Mouse (Mus musculus) mature B cell (primary cell): ENCODE results near the gene Neurl4.
"Not testable (repeated sequence)": the region's sequence is repeated elsewhere in the genome, so short reads cannot be mapped to it uniquely, and the experiment has no call there.

Source experiments
- in situ Hi-C: fragments of 300-500 bp; cut with MboI; formaldehyde crosslinking; loops from 2 replicates; pipeline ENCODE4 v1.14.3; 2019

Neurl4 gene

DNA sequence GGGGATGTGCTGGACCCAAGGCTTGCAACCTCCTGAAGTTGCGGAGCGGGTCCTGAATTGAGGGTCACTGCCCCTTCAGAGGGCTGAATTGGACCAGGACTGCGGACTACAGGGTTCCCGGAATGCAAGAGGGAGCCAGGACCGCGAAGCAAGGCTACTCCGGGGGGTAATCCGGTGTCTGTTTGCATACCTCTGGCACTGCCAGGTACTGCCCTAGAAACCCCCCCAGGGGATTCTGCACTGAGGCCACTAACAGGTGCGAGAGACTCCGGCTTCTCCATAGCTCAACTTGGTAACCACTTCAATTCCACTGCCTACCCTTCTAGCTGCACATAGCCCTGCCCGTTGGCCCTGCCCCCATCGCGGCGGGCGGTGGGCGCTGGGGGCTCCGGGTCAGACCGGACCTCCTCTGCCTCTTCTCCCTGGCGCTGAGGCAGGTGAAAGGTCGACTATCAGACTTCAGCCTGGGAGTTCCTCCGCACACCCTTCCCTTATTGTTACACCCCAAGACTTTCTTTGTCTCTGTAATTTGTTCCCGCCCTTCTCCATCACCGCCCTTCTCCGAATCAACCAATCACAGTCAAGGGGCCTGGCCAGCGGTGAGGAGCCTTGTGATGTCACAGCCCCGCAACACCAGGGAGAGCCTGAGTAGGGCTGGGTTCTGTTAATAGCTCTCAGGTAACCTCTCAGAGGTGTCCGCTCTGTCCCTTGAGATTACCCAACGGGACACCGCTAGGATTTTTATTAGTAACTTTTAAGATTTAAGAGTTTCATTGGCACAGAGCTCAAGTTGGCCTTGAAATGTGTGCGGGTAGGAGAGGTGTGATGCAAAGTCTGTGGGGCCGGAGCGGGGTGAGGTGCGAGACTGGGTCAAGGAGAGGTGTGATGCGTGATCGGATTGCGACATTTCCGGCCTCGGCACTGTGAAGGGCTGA, at the start of gene Neurl4, which contains the start of gene 2810408A11Rik:
Neurl4 (plus strand) TSS at position 602 of the 935 bp plus-strand sequence.
2810408A11Rik (minus strand) TSS at position 517 of the 935 bp plus-strand sequence.
- in situ Hi-C loops: no loop called here

DNA sequence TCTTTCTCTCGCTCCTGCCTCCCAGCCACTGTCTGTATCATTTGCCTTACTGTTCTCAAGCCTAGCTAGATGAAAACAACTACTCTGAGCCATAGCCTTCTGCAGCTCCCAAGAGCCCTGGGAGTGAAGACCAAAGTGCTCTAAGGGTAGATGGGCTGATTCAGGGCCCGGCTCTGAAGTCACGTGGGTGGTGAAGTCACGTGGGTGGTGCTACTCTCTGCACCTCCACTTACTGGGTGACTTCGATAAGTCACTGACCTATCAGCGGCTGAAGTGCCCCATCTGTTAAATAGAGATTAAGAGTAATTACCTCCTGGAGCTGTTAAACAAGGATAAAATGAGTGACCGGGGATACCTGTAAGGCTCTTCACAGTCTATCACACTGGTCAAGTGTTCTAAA, 46.9 kb upstream of the Neurl4 start:
- in situ Hi-C loops: no loop called here

DNA sequence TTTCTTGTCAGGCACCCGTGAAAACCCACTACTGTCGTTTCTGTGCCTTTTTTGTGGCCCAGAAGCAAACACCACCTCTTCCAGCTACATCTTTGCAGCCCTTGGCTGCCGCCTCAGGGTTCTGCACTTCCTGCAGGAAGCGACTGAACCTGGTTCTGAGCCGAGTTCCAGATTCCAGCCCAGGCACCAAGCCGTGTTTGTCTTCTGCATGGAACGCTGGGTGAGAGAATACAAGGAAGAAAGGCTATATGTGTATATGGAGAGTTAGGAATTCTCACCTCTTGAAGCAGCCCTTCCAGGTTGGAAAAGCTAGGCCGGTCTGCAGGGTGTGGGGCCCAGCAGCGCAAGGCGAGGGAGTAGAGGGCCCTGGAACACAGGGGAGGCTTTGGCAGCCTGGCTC, 46.2 kb upstream of the Neurl4 start:
- in situ Hi-C loops: no loop called here

DNA sequence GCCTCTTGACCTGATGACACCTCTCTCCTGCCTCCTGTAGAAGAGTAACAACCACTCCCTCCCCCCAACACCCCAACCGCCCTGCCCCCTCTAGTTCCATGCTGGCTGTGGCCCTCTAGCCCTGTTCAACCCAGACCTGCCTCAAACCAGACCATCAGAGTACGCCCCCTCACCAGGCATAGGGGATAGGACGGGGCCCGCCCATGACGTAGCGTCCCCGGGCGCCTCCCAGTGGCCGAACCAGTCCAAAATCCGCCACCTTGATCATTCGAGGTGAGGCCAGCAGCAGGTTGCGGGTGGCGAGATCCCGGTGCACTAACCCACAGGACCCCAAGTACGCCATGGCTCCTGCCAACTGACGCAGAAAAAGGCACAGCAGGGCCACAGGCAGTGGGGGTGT, 45.5 kb upstream of the Neurl4 start:
- in situ Hi-C loops: no loop called here

DNA sequence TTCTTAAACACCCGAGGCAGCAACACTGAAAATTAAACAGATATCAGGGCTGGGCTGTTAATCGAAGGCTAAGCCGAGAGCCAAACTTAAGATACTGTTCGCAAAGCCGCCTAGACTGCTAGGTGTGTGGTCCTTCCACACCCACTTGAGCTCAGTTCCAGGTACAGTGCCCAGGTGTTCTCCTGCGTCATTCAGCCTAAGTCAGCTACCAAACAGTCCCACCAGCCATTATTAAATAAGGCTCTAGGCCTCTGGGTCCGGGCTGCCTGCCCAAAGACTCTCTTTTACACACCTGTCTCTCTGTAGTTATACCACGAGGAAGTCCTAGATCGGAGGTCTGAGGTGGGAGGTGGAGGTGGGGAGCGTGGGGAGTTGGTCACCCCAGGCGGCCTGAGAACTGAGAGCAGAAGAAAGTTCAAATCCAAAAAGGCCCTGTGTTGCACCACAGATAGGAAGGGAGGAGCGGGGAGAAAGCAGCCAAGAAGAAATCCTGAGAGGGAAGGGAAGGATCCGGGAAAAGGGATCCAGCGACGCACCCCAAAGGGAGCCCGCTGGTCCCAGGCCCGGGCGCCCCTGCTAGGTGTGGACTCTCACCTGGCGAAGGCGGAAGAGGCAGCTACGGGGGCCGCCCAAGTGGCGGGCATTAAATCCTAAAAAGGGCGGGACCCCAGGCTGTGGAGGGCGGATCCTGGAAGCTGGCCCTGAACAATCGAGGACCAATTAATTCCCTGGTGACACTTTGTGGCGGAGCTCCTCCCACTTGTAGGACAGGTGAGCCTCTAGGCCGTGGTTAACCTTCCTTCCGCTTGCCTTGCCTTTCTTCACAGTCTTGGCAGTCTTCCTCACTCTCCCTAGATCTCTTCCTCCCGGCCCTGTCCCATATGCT, 42.5 kb upstream of the Neurl4 start, which contains the start of gene Tnk1:
Tnk1 (minus strand) TSS at position 618 of the 886 bp plus-strand sequence.
- in situ Hi-C loops: no loop called here

DNA sequence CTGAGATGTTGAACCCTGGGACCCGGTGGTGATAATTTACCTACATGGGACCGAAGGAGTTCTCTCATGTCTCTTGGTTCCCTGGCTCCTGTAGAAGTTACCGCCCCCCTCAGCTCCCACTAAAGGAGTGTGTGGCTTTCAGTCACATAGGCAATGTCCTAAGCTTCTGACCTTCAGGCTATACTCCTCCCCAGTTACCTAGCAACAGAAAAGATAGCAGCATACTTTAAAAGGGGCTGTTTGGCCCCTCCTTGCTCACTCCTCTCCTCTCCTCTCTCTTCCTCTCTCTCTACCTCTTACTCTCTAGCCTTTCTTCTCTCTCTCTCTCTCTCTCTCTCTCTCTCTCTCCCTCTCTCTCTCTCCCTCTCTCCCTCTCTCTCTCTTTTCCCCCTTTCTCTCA, 37.1 kb upstream of the Neurl4 start:
- in situ Hi-C loops: not testable (repeated sequence)

DNA sequence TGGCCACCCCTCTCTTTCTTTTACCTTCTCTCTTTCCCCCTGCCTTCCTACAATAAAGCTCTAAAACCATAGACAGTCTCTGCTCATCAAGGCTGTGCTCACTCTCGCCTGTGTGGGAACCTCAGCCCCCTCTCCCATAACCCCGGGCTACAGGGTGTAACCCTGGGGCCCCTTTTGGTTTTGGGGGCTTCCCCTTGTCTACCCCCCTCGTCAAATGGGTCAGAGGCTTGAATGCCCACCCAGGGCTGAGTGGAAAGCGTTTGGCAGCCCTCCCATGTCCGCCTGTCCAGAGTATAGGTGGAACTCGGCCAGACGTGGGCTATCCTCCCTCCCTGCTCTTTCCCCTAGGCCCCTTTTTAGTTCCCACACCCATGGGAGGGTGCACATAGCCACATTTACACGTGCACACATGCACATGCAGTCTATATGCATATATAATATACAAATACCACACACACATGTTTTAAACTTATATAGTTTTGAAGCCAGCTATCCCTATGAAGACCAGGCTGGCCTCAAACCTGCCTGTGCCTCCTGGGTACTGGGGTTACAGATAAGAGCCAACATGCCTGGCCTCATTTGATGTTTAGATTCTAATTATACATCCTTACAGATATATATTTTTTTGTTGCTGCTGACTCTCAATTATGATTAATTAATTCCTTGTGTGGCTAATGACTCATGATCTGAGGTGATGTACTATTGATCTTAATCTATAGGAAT, 36.6 kb upstream of the Neurl4 start:
- in situ Hi-C loops: no loop called here

DNA sequence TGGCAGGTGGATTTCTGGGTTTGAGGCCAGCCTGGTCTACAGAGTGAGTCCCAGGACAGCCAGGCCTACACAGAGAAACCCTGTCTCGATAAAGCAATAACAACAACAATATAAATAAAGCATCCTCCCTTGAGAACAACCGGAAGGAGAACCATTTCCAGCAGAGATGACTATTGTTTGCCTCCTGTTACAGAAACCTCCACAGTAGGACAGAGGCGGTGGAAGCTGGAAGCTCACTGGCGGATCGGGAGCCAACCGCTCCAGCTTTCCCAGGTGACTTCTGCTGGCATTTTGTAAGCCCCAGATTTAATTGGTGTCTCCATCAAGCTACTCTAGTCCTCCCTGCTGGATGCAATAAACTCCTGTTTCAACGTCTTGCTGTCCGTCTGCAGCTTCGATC, 35.3 kb upstream of the Neurl4 start:
- in situ Hi-C loops: no loop called here

DNA sequence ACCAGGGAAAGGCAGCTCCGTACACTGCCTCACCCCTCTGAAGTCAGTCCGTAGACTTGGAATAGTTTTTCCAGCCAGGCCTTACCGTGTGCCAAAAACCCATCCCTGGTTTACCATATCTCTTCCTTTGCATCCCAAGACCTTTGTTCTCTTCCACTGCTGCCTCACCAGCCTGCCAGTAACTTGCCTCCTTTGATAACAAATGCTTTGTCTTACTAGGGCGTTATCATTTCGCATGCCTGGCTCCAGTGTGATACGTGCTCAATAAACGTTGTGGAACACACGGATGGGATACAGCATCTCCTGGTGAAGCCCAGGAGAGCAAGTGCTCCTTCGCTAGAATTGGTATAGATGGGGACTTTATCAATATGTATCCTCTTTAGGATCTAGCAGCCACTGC, 33.5 kb upstream of the Neurl4 start:
- in situ Hi-C loops: no loop called here

DNA sequence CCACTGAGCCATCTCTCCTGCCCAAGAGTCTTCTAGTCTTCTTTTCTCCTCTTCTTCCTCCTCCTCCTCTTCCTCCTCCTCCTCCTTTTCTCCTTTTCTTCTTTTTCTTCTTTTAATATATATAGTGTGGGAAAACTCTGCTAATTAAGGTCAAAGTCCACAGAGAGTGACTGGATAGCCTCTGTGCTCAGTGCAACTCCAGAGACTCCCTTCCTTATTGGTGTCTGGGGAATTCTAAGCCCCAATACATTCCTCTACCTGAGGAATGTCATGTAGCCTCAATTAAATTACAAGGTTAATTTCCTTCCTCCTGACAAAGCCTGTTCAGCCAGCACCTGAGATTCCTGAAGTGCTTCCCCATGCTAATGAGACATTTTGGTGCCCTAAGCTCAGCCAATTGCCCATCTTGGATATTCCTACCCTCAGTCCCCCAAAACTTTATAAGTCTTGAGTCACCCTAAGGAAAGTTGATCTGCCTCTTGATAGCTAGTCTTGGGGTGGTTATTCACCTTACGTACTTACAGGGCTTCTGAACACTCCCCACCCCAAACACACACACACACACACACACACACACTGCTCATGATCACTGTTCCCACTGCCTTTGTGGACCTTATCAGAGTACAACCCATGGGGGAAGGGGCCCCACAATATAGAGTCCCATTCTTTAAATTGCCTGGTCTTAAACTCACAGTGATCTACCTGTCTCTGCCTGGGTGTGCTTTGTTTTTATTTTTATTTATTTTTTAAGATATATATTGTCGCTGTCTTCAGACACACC, 30.4 kb upstream of the Neurl4 start:
- in situ Hi-C loops: no loop called here

DNA sequence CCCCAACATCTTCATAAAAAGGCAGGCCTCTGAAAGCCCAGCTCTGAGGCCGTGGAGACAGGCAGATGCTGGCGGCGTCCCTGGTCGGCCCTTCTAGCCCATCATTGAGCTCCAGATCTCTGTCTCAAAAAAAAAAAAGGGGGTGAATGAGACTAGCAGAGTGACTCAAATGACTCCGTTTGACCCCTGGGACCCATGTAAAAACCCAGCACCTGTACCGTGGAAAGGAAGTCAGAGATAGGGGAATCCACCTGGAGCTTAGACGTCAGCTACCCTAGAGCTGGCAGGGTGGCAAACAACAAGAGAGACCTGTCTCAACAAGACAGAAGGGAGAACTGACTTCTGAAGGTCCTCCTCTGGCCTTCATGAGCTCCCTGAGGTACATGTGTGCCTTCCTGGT, 29.1 kb upstream of the Neurl4 start:
- in situ Hi-C loops: no loop called here

DNA sequence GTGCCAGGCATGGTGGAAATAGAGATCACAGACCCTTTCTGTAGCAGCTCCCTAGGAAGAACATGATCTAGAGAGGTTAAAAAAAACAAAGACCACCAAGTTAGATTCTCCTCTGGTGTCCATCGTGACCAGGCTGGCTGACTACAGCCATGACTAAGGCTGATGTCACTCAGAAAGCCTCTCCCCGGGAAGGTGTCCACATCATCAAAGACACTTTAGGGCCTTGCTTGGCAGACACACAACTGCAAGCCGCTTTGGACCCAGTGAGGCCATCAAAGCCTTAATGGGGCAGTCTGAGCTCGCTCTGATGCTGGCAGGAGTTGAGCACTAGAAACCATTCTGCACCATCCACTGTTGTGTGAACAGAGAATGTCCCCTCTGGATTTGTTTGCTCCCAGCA, 28.4 kb upstream of the Neurl4 start:
- in situ Hi-C loops: no loop called here

DNA sequence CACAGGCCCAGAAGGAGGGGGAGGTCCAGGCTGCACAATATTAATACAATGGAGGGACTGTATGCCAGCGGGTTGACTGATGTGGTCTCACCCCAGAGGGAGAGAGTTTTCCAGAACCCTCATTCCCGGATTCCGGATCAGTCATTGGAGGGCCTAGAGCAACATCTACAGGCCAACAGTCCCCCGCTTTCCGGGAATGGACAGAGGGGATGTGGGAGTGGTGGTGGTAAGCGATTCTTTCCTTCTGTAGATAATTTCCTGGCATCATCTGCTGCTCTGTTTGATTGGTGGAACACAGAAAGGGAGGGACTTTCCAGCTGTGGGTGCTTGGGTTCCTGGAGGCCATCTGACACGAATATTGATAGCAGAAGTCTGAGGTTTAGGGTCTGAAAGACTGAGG, 24.7 kb upstream of the Neurl4 start:
- in situ Hi-C loops: loop anchor here (5.0 kb wide), 1 partner anchor 119 kb away; the partner anchor contains the start of gene Polr2a

DNA sequence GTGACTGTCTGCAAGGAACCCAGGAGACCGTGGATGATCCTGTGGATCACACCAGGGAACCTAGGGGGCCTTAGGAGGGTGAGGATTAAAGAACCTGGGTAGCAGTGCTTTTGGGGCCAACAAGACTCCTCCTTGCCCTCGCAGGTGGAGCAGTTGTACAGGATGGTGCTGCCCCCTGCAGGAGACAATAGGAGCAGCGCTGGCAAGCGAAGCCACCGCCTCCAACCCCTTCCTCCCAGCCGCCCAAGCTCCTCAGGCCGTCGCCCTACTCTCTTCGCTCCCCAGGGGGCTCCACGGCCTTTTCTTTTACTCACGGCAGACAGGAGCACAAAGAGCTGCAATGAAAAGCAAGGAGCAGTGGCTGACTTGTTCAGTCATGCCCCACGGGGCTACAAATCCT, 24.0 kb upstream of the Neurl4 start:
- in situ Hi-C loops: loop anchor here (5.0 kb wide), 1 partner anchor 120 kb away; the partner anchor contains the start of gene Polr2a

DNA sequence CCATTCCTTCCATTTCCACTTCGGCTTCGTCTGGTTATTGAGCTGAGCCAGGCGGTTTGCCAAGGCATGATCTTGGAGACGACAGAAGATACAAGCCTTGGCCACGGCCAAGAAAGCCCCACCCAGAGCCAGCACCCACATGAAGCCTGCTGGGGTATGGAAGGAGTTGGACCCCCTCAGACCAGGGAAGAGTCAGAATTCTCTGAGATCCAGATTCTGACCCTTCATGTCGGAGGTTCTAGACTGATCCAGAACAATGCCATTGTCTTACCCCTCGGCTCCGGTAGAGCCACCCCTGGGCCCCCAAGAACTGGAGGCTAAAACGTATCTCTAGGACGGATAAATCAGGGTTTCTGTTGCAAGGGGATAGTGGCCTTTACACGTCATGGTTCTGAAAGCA, 23.0 kb upstream of the Neurl4 start, which contains the start of gene Tmem95:
Tmem95 (minus strand) TSS at position 141 of the 400 bp plus-strand sequence.
- in situ Hi-C loops: loop anchor here (5.0 kb wide), 1 partner anchor 121 kb away; the partner anchor contains the start of gene Polr2a

DNA sequence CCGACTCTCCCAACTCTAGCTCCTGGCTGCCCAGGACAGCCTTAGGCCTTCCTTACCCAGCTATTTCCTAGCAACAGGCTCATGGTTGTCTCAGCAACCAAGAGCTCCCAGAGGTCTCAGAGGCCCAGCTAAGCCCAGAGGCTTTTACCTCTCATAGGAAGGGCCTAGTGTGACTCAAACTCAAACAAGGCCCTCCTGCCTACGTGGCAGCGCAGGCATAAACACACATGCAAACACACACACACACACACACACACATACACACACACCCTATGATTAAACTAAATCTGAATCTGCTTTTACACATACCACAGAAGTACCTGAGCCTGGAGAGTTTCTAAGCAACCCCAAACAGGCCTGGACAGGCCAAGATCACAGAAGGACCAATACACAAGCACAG, 22.5 kb upstream of the Neurl4 start:
- in situ Hi-C loops: loop anchor here (5.0 kb wide), 1 partner anchor 121 kb away; the partner anchor contains the start of gene Polr2a

DNA sequence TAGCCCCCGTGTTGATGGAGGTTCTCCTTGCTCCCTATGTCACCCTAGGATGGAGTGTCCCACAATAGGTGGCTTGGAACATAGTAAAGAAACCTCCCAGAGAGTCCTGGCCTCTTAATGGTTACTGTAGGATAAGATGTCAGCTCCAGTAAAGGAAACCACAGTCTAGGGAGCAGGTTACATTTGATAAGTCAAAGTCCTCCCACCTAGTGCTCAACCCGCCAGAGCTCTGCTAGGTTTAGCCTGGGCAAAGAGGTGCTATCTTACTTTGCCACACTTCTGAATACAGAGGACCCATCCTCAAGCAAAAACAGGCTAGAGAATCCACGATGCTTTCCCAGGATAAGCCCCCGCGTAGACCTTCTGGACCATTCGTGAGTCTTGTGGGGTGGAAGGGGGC, 21.9 kb upstream of the Neurl4 start:
- in situ Hi-C loops: loop anchor here (5.0 kb wide), 1 partner anchor 122 kb away; the partner anchor contains the start of gene Polr2a

DNA sequence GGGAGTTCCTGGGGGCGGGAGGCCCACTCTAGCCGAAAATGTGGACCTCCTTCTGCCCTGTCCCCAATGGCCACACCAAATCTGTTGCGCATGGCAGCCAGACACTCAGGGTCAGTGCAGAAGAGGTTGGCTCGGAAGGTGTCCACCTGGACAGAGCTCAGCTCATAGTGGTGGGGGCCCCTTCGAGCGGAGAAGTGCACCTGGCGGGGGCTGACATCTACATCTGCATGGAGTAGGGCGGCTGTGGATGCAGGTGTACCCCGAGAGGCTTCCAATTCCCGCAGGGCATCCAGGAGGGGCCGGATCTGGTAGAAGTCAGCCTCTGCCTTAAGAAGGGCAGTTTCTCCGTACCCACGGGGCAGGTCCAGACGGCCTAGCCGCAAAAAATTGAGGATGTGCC, 21.2 kb upstream of the Neurl4 start:
- in situ Hi-C loops: loop anchor here (5.0 kb wide), 1 partner anchor 122 kb away; the partner anchor contains the start of gene Polr2a

DNA sequence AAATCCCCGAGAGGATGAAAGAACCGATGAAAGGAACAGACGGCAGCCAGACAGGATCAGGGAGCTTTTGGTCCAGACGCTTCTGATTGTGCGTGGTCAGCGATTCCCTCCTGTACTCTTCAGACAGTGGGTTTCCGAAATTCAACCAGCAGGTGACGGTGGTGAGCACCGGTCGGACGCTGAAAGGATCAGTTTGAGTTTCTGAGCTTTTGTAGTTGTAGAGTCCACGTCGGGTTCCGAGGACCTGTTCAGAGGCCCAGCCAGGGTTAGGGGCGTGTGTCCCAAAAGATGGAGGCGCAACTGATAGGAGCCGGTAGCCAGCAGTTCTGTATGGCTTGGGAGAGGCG, 20.4 kb upstream of the Neurl4 start:
- in situ Hi-C loops: no loop called here

DNA sequence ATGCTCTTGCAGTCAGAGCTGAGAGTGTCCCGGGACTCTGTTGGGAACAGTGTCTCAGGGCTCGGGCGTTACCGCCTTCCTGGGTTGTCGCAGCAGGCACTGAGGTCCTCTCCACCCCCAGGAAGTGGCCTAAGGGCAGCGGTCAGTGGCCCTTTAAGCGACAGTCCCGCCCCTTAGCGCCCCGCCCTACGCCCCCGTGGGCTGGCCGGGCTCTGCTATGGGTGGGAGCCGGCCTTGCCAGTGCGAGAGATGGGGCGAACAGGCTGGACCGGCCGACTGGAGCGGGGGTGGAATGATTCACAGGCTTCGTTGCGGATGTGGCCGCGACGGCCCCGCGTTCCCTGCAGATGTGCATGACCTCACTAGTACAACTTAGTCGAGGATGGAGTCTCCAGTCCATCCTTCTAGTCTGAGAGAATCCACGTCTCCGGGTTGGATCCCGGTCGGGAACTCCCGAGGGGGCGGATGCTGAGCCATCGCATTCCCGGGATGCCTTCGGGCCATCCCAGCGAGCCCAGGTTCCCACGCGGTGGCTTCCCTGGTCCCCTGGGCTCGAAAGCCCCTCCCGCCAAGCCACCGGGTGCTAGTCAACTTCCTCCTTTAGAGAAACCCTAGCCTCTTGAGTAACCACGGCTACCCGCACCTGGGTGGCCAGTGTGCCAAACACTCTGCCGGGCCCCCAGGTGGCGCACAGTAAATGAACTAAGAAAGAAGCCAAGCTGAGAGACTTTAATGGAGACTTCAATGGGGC, 19.8 kb upstream of the Neurl4 start, which contains the start of gene Kctd11:
Kctd11 (minus strand) TSS at position 554 of the 751 bp plus-strand sequence.
- in situ Hi-C loops: no loop called here
